Mouse (Mus musculus) thymus, postnatal 4 days (tissue): ENCODE measurements at regions not wholly inside any gene's neighbourhood (a gene's known extent, or its start where the extent isn't known, plus 50 kb on each side); places are given as distances from the start of the nearest gene placed in this dataset.
A peak's percentile ranks its signal among the peaks of the same experiment; 100 is the strongest.

ENCODE experiments used
- DNase-seq: peaks from one replicate; pipeline ENCODE4 v3.0.0; 2021

DNA sequence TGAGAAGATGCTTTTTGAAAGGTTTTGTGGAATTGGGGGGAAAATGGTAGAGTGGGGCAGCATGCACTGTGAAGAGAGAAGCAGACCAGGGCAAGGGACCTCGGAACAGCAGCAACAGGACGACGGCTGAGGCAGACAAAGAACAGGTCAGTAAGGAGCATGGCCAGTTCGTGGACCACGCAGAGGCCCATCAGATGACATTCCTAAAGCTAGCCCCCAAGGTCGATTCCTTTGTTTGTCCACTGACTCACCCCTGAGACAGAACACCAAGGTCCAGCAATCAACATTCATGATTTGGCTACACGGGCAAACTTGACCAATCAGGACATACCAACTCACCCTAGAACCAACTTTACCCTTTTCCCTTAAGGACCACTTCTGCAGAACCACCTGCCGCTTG lies 160.0 kb downstream of the Fam76b start:
- DNase-seq: no peak

DNA sequence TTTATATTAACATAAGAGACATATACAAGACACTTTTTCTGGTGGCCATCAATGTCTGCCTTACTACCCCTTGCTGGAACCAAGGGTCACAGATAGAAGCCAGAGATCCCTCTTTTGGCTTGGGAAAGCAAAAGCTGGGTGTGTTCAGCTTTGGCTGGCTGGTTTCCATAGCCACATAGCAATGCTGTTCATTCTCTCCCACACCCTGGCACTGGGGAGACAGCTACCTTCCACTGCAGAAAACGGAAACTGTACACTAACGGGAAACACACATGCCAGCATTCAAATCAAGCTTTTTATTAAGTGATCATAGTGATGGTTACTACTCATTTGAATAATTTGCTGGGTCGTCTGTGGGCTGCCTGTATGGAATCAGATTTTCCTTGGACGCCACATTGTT lies 161.4 kb downstream of the Fam76b start:
- DNase-seq: no peak

GRCm38 (mm10) chr9:13990960-13991359 lies 163.4 kb downstream of the Fam76b start:
- no peak for DNase-seq

GRCm38 (mm10) chr9:13992728-13993127 lies 165.2 kb downstream of the Fam76b start:
- DNase-seq: no peak

DNA sequence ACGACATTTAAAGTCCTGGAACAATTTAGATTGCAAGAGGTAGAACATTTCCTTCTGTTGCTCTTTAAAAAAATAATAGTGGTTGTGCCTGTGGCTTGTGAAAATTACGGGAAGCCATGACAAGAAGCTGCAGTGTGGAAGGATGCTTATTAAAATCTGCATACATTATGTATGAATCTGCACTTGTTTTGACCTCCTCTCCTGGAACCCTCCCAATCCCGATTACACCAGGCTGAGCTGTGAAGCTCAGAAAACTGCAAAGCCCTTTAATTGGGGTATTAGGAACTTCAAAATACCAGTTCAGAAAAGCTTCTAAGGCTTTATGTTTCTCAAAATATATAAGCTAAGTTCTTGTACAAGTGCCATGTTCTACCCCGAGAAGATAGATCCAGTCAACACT lies 171.8 kb downstream of the Fam76b start:
- no peak for DNase-seq

DNA sequence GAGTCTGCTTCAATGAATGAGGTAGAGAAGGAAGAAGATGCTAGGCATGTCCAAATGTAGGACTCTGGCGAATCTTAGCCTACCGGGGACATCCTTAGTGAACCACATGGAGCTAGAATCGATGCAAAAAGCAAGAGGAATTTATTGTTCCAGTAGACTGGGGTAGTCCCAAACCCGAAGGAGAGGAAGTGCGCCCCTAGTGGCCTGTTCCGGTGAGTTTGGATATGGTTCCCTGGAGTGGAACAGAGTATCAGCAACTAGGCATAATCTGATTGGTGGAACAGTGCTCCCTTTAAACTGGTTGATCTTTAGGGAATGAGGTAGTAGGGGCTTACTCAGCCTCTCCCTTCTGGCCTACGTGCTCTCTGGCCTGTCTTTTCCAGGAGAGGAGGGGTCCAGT lies 174.0 kb downstream of the Fam76b start:
- DNase-seq: peak; percentile 70

GRCm38 (mm10) chr9:14002236-14002635 lies 174.7 kb downstream of the Fam76b start:
- no peak for DNase-seq

GRCm38 (mm10) chr9:14003163-14003562 lies 175.6 kb downstream of the Fam76b start:
- no peak for DNase-seq

GRCm38 (mm10) chr9:14006233-14006984 lies 178.9 kb downstream of the Fam76b start:
- DNase-seq: no peak

DNA sequence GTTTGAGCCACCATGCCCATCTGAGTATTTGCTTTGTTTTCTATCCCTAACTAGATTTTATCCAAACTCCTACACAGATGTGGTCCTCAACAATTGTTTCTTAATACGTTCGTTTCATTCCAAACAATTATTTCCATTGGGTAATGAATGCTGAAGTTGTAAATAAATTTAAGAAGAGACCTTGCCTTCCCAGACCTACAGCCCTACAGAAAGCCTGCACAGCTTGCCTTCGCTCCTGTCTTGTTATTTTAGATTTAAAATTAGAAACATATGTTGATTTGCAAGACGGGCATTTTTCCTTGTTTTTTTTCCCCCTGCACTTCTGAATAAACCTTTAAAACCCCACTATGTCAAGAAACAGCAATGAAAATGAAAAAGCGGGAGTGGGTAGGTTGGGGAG lies 181.9 kb downstream of the Fam76b start:
- no peak for DNase-seq

- DNase-seq: peak; percentile 19
These were observed 182.9 kb downstream of the Fam76b start for GRCm38 (mm10) chr9:14010261-14010949.

DNA sequence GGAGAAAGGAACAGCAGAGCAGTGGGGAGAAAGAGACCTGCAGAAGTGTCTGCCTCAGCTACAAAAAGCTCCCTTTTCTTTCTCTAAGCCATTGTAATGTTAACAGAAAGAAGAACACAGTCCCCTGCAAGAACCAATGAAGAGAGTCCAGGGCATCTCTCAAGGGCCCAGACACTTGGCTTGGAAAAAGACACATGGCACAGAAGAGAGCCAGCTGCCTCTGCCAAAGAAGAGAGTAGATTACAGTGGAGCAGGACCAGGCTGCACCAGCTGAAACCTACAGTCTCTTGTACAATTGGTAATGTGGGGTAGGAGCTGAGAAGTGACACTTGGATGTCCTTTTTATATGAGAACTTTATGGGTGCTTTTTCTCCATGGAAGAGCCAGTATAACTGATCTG lies 196.7 kb downstream of the Fam76b start:
- no peak for DNase-seq

DNA sequence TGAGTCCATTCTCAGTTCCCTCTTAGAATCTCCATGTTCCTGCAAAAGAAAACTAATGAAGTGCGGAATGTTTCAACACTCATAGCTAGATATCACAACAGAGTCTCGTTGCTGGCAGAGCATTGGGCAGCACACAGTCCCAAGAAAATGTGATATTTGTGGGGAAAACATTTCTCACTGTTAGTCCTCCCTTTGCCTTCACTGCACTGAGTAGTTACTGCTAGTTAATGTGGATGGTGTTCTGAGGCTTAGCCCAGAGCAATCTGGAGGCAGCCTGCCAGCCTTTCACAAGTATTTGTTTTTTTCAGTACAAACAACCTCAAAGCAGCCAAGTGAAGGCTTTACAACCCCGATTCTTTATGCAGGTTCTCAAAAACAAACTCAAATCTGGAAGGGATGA lies 197.2 kb downstream of the Fam76b start:
- no peak for DNase-seq

DNA sequence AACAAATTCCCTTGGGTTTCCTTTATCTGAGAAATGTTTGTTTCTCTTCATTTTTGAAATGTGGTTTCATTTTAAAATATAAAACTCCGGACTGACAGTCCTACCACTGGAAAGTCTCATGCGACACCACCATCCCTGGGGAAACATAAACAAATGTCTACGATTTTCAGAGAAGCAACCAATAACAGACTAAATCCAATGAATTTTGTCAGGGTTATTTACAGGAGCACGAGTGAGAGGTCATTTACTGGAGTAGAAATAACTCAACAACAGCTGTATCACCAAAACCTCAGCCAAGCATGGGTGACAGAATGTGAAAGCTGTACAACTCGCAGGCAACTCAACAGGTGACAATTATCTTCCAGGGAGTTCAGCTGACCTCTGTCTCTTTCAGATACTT lies 200.5 kb downstream of the Fam76b start:
- no peak for DNase-seq

GRCm38 (mm10) chr9:14031358-14032047 lies 204.0 kb downstream of the Fam76b start:
- no peak for DNase-seq

DNA sequence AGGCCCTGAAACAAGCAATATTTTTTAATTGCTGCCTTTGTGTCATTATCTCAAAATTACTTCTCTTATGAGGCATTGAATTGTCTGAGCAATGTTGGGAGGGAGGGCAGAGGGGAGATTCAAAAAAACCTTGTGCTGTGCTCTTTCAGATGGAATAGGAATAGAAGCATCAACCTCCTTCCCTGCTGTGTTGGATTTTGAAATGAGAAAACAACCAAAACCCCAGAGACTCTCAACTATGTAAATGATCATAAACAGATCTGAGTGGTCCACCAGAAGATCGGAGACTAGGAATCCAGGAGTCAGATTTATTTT lies 204.5 kb downstream of the Fam76b start:
- no peak for DNase-seq

DNA sequence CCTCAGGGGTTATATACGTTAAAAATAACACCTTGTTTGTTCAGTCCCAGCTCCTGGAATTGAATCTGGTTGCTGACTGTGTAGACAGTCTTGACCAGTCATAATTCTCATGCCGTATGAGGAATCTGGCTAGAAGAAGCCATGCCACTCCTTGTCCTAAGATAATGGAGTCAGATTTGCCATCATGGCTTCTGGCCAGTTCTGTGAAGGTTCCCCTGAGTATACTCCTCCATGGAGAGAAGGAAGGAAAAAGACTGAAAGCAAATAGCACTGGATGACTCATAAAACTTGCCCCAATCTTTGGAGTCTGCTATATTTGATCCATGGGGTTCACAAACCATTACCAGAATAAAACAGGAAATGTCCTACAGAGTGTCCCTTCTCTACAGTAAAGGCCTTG lies 208.0 kb downstream of the Fam76b start:
- DNase-seq: no peak

DNA sequence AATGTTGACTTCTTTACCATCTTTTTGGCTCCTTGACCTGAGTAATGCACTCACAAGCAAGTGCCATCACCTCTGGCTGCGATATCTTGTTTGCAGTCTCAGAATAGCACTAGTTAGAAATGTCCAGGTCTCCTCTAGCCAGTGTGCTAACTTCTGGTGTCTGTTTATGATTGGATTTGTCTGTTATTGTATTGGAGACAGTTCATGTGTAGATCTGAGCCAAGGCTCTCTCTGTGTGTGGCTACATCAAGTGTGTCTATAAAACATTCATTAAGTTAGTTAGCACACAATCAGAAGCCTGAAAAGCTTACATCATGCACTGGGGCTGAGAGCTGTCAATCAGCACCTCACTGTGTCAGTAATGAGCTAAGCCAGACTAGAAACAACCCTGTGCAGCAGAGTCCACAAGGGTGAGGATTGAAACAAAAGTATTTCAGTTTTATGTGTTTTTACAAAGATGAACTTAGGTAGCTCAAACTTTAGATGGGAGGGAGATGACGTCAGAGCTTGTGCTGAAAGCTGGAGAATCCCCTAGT lies 214.5 kb downstream of the Fam76b start:
- DNase-seq: no peak

DNA sequence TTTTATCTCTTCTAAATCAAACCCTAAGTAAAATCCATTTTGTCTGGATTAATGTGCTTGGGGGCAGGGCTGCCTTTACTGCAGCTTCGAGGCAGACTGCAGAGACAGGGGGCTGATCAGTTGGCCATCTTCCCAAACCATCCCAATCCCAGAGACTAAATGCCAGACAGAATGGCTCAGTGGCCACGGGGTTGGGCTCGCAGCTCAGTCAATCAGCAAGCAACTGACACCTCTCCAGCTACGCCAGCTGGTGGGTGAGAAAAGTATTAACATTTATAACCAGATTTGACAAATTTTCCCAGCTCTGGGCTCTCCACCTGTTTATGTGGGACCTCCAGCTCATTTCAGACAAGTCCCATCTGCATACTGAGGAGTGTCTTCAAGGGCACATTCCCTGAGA lies 220.7 kb downstream of the Fam76b start:
- no peak for DNase-seq

- DNase-seq: no peak
These were observed 221.2 kb upstream of the Sesn3 start for GRCm38 (mm10) chr9:14053704-14054103.

DNA sequence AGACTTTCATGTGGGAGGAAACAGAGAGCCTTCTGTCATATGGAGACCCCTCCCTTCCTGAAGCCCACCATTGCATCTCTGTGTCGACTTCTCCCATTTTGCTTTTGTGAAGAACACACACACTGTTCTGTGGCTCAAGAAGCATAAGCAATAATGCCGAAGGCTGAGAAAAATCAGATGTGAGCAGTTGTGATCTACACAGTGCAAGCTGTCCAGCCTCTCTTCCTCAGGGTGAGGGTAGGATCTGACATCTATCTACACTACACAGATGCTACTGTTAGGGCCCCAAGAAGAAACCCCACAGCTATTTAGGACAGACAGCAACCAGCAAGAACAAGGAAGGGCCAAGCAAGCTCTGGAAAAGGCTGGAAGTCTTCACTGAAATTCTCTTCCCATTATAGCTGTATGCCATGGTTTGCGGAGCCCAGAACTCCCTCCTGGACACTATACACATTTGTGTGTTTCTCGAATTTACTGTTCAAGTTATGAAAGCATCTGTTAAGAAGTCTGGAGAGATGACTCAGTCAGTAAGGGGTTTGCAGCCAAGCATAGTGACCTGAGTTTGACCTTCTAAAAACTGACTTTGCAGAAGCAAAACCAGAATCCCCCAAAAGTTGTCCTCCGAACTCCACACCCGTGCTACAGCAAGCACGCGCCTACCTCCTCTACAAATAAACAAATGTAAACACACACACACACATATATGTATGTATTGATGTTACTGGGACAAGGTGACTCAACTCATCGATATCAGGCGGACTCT lies 218.3 kb upstream of the Sesn3 start:
- DNase-seq: no peak

DNA sequence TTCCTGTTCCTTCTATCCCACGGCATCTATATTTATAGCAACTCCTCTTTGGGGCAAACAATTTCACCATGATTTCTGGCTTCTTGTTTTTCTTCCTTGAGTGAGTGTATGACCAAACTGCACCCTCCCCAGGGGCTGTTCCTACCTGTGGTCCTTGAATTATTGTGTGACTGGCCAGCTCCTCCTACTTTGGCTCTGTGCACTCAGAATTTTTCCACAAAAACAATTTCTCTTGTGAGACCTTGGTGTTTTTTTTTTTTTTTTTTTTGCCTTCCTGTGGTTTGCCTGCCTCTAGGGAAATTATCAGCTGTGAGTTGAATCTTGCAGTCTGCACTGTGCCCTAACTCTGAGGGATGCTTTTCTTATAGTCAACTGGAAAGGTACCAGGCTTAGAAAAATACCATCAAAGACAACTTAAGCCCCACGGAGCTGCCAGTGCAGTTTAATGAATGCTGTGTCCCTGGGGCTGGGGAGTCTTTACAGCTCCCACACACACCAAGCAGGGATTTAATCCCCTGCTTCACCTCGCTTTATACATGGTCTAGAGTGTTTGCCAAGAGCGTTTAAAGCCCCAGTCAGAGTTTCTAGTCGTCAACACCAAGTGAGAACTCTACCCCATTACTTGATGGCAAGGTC lies 216.2 kb upstream of the Sesn3 start:
- DNase-seq: no peak
